Comparison of ENCODE assay signal across 29 mouse cellular contexts in genomic region chr4:139105453-139105852, GRCm38 (mm10). TPM values are rescaled to one million over a fixed set of nuclear protein-coding genes. Genes with fewer than 3 reads are reported as not detected.
"Had no signal": no experiment of that assay in that cellular context is flagged by ENCODE, and none has a peak within 500 bp of the region (broad histone marks: within the 10 kb centered on the region; RNA-seq: fewer than 3 reads in every experiment).

No protein-coding gene starts in this region.

- H3K4me2 ChIP-seq: heart, embryonic 12.5 days; hindbrain, embryonic 12.5 days; hindbrain, embryonic 14.5 days; intestine, embryonic 15.5 days; liver, embryonic 11.5 days; liver, embryonic 13.5 days had no signal

- ATAC-seq: hindbrain, embryonic 16.5 days; inflammation-experienced regulatory T-cells, adult 6 months; intestine, embryonic 15.5 days; intestine, postnatal 0 days had no signal

- H3K9ac ChIP-seq: heart, embryonic 12.5 days; hindbrain, embryonic 12.5 days; hindbrain, embryonic 14.5 days; intestine, embryonic 15.5 days; liver, embryonic 13.5 days had no signal

- H3K27me3 ChIP-seq: heart, embryonic 12.5 days; hindbrain, embryonic 12.5 days; intestine, embryonic 15.5 days; liver, embryonic 13.5 days had no signal

- H3K4me3 ChIP-seq: heart, adult 2 months; heart, embryonic 12.5 days; hindbrain, embryonic 10.5 days; hindbrain, embryonic 12.5 days; intestine, embryonic 15.5 days; layer of hippocampus, adult 2 months; left cerebral cortex, adult 2 months; liver, embryonic 13.5 days had no signal

- H3K27ac ChIP-seq: heart, adult 2 months; hindbrain, embryonic 10.5 days; hindbrain, embryonic 12.5 days; hindbrain, embryonic 14.5 days; intestine, embryonic 15.5 days; layer of hippocampus, adult 2 months; left cerebral cortex, adult 2 months; liver, embryonic 13.5 days had no signal

- DNase-seq: gastrocnemius, postnatal 14 days; gastrocnemius, postnatal 36 days; heart, adult 11 months; heart, adult 2 months; heart, postnatal 10 days; heart, postnatal 4 days; kidney, adult 18-20 months; kidney, adult 8-10 months; kidney, postnatal 10 days; kidney, postnatal 25 days; kidney, postnatal 4 days; liver; liver, embryonic 13.5 days had no signal

- H3K9me3 ChIP-seq: heart, embryonic 12.5 days; hindbrain, embryonic 10.5 days; hindbrain, embryonic 12.5 days; intestine, embryonic 15.5 days; liver, embryonic 13.5 days had no signal

RNA-seq across cellular contexts. Expression of gene Htr6, which starts 30.1 kb away (rescaled TPM):
- total RNA-seq: gastrocnemius, adult 18-20 months; gastrocnemius, adult 8-10 months; gastrocnemius, postnatal 14 days; gastrocnemius, postnatal 36 days; heart, adult 2 months; heart, postnatal 10 days; heart, postnatal 25 days; heart, postnatal 4 days had no signal
- polyA plus RNA-seq: heart, adult 2 months; heart, embryonic 12.5 days; heart, embryonic 14.5 days; heart, embryonic 16.5 days; hindbrain, embryonic 12.5 days; inflammation-experienced regulatory T-cells, adult 6 months; intestine, postnatal 0 days; liver, embryonic 11.5 days; liver, embryonic 13.5 days had no signal
